Mouse (Mus musculus): ENCODE results near the gene Ncbp2. TPM values are rescaled to one million over a fixed set of nuclear protein-coding genes. Genes with fewer than 3 reads are reported as not detected.

The Ncbp2 gene
- polyA plus RNA-seq, 1 experiment from 2014 or later, result 90.5 TPM

DNA sequence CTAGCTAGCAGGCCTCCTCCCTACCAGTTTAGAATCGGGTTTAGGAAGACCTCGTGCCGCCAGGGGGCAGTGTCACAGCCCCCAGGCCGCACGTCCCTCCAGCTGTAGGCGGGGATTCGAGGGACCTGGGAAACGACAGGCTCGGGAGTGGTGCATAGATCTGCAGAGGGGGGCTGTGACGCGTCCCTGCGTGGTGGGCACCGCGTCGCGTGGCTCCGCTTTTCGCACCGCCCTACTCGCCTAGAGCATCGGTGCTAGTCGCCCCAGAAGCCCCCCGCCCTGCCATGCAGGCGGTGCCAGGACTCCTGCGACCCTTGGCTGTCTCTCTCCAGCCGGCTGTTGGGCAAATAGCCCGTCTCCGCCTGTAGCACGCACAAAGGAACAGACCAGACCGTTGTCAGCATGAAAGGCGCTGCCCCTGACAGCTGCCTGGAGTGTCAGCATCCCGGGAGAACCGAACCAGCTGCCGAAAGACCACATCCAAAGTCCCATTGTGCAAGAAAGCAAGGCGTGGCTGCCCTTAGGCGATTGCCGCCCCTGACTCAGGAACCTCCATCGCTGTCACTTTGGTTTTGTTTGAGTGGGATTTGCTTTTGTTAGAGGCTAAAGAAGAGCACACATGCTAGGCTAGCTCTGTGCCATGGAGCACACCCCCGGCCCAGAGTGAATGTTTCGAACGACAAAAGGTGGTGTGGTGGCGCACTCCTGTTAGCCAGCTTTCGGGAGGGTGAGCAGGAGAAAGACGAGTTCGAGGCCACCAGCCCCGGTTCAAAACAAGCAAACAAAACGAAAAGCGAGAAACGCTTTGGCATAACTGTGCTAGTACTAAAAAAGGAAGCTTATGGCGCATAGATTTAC lies 15.2 kb upstream of the Ncbp2 start:
- H3K9me3 ChIP-seq (ENCODE audit: control insufficient read depth, low read length), result no peaks in the 10 kb centered on the region
- H3K4me3 ChIP-seq (ENCODE audit: low read depth, low read length), result peak overlapping the region; percentile 42
- peak; percentile 89 for DNase-seq (ENCODE audit: low spot score)
- H3K36me3 ChIP-seq (ENCODE audit: control insufficient read depth, insufficient read depth, low read length), result no peaks in the 10 kb centered on the region
- H3K27me3 ChIP-seq (replicated peaks; ENCODE audit: control insufficient read depth, insufficient read depth, low read length), result peaks cover 46% of the 10 kb centered on the region
- peaks cover 11% of the 10 kb centered on the region for H3K4me1 ChIP-seq (replicated peaks; ENCODE audit: control insufficient read depth, insufficient read depth, low read length)
- H3K9ac ChIP-seq (ENCODE audit: low read length), result peak overlapping the region; percentile 22; the same call in 1 of the 2 replicates
- peak overlapping the region; percentile 87 for H3K4me2 ChIP-seq (ENCODE audit: low read length)
- H3K27ac ChIP-seq (ENCODE audit: low read depth), result no peak overlapping the region
- peak; percentile 89 for ATAC-seq (replicated peaks; ENCODE audit: low FRiP score, low TSS enrichment, low read depth)
- WGBS, result 1% methylated on average over 50 of the region's 50 CpGs

DNA sequence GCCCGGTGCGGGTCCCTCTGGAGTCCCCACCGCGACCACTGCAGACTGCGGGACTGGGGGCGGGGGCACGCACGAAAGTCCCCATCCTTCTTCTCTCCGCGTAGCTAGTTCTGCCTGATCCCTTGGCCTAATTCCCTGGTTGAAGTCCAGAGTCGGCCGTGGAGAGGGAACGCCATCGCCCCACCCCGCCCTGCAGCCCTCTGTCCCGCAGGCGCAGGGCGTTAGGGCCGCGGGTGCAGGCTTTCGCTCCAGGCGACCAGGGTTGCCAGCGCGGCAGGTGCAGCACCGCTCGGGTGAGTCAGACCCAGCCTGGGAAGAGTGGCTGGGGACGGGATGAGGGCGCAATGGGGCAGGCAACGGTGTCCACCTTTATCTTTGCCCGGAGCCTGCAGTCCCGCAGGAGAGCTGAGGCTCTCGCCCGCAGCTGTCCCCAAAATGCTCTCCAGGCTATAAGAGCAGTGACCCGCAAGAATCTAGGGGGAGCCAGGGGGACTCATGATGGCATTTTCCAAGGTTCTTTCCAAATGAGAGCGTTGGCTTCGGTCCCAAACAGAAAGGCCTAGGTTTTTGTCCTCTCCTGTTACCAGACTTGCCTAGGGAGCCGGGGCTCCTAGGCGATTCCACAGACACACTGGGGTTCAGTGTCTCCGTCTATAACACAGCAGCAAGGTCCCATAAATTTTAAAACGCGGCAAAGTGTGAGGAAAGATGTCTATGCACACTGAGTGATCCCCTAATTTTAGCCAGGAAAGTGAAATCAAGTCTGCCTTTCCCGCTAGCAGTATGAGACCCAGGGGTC lies 14.4 kb upstream of the Ncbp2 start, which contains the start of gene Pigz:
Pigz (plus strand) TSS at position 101 of the 799 bp plus-strand sequence.
- ATAC-seq (replicated peaks; ENCODE audit: low FRiP score, low TSS enrichment, low read depth) (0 out of 2 replicates have a peak, but pooled peaks have one; percentile 26), DNase-seq (ENCODE audit: low spot score) (peak; percentile 71)
- Histone ChIP-seq H3K9me3 (ENCODE audit: control insufficient read depth, low read length) (no peaks in the 10 kb centered on the region), H3K4me2 (ENCODE audit: low read length) (peak within 1 kb of the TSS; percentile 87), H3K4me1 (replicated peaks; ENCODE audit: control insufficient read depth, insufficient read depth, low read length) (peaks cover 11% of the 10 kb centered on the region), H3K4me3 (ENCODE audit: low read depth, low read length) (peak within 1 kb of the TSS; percentile 42), H3K9ac (ENCODE audit: low read length) (peak within 1 kb of the TSS; percentile 22; the same call in 1 of the 2 replicates), H3K36me3 (ENCODE audit: control insufficient read depth, insufficient read depth, low read length) (no peaks in the 10 kb centered on the region), H3K27me3 (replicated peaks; ENCODE audit: control insufficient read depth, insufficient read depth, low read length) (peaks cover 46% of the 10 kb centered on the region), H3K27ac (ENCODE audit: low read depth) (no peak within 1 kb of the TSS)
- 10% methylated on average over 42 of the region's 42 CpGs for WGBS

DNA sequence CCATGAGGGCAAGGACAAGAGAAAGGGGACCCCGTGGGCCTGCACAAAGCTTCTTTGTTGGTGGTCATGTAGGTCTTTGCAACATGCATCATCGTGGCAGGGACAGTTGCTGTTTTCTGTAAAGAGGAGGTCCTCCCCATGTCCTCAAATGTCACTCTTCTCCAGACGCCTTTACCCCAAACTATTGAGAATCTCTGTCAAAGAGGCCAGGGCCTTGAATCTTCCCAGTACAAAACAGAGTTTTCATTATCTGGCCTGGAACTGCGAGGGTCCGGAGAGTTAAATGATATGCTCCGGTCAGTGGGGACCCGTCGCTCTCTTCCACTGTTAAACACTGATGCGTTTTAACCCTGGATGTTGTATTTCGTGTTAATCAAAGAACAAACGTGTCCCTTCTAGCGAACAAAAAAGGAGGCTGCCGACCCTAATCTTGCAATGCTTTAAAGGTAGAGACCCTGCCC lies 13.7 kb upstream of the Ncbp2 start:
- Histone ChIP-seq H3K36me3 (ENCODE audit: control insufficient read depth, insufficient read depth, low read length) (no peaks in the 10 kb centered on the region), H3K4me2 (ENCODE audit: low read length) (peak overlapping the region; percentile 49), H3K4me1 (replicated peaks; ENCODE audit: control insufficient read depth, insufficient read depth, low read length) (peaks cover 11% of the 10 kb centered on the region), H3K4me3 (ENCODE audit: low read depth, low read length) (peak overlapping the region; percentile 27; the same call in 1 of the 2 replicates), H3K27me3 (replicated peaks; ENCODE audit: control insufficient read depth, insufficient read depth, low read length) (peaks cover 46% of the 10 kb centered on the region), H3K9ac (ENCODE audit: low read length) (no peak overlapping the region), H3K9me3 (ENCODE audit: control insufficient read depth, low read length) (no peaks in the 10 kb centered on the region), H3K27ac (ENCODE audit: low read depth) (no peak overlapping the region)
- peak; percentile 60 for DNase-seq (ENCODE audit: low spot score)
- WGBS, result 24% methylated on average over 13 of the region's 13 CpGs
- ATAC-seq (replicated peaks; ENCODE audit: low FRiP score, low TSS enrichment, low read depth), result no peak

DNA sequence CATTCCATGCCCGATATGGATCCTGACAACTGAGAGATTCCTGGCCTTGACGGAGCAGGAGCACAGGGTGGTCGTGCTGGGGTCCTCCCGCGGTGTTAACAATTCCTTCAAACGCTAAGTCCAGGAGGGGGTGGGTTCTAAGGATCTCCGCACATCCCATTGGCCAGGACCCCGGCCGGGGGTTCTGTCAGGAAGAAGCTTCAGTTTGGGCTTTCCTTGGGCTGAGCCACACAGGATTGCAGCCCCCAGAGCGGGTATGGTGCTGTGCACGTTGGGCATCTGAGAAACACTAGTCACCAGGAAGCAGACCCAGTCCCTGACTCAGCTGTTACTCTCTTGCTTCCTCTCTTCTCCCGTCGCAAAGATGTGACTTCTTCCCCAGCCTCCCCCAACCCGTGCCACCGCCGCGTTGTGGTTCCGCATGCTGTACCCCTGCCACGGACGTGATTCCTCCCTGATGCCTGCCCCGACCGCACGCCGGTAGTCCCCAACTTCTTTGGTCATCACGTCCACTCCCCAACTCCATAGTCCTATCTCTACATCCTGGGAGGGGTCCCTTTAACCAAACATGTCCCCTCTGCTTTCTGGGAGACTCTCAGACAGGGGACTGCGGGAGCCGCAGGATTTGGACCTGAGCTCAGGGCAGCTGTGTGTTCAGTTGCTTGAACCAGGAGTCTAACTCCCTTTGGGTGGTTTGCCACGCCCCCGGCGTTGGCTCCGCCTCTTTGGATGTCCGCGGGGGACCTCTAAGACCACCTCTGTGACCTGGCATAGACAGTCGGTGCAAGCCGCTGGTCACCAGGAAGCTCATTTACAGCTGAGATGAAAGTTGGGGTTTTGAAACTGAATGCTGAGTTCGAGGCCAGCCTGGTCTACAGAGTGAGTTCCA lies 13.0 kb upstream of the Ncbp2 start:
- Histone ChIP-seq H3K27ac (ENCODE audit: low read depth) (no peak overlapping the region), H3K9ac (ENCODE audit: low read length) (no peak overlapping the region), H3K4me3 (ENCODE audit: low read depth, low read length) (peak overlapping the region; percentile 27), H3K4me2 (ENCODE audit: low read length) (peak overlapping the region; percentile 49), H3K4me1 (replicated peaks; ENCODE audit: control insufficient read depth, insufficient read depth, low read length) (peaks cover 11% of the 10 kb centered on the region), H3K27me3 (replicated peaks; ENCODE audit: control insufficient read depth, insufficient read depth, low read length) (peaks cover 46% of the 10 kb centered on the region), H3K36me3 (ENCODE audit: control insufficient read depth, insufficient read depth, low read length) (no peaks in the 10 kb centered on the region), H3K9me3 (ENCODE audit: control insufficient read depth, low read length) (no peaks in the 10 kb centered on the region)
- ATAC-seq (replicated peaks; ENCODE audit: low FRiP score, low TSS enrichment, low read depth), result no peak
- 6% methylated on average over 36 of the region's 36 CpGs for WGBS
- DNase-seq (ENCODE audit: low spot score), result peak; percentile 65

DNA sequence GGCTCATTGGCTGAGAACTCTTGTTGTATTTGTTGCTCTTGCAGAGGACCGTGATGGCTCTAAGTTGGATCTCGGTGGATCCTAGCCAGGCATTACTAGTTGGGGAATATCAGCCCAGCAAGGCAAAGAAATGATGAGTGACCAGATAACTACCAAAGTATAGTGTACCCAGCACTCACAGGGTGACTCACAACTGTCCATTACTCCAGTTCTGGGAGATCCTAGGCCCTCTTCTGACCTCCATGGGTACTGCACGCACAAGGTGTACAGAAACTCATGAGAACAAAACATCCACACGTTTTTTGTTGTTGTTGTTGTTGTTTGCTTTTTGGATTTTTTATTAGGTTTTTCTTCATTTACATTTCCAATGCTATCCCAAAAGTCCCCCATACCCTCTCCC lies 11.7 kb upstream of the Ncbp2 start:
- DNase-seq (ENCODE audit: low spot score), result no peak
- H3K27ac ChIP-seq (ENCODE audit: low read depth), result no peak overlapping the region
- H3K4me1 ChIP-seq (replicated peaks; ENCODE audit: control insufficient read depth, insufficient read depth, low read length), result peaks cover 11% of the 10 kb centered on the region
- no peaks in the 10 kb centered on the region for H3K9me3 ChIP-seq (ENCODE audit: control insufficient read depth, low read length)
- H3K36me3 ChIP-seq (ENCODE audit: control insufficient read depth, insufficient read depth, low read length), result no peaks in the 10 kb centered on the region
- peaks cover 42% of the 10 kb centered on the region for H3K27me3 ChIP-seq (replicated peaks; ENCODE audit: control insufficient read depth, insufficient read depth, low read length)
- no peak overlapping the region for H3K4me3 ChIP-seq (ENCODE audit: low read depth, low read length)
- no peak overlapping the region for H3K9ac ChIP-seq (ENCODE audit: low read length)
- no peak for ATAC-seq (replicated peaks; ENCODE audit: low FRiP score, low TSS enrichment, low read depth)
- 86% methylated on average over 4 of the region's 4 CpGs for WGBS
- no peak overlapping the region for H3K4me2 ChIP-seq (ENCODE audit: low read length)

DNA sequence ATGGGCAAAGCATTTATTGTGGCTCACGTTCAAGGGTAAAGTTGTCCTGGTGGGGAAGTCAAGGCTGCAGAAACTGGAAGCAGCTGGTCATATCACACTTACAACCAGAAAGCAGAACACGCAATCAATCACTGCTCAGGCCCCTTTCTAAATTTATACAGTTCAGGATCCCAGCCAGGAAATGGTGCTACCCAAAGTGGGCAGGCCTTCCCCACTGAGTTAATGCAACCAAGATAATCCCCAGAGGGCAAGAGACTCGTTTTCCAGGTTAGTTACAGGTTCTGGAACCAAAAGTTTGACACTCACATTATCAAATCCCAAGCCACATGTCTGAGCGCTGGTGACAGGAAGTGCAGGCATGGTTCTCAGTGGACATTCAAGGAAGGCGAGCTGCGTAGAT lies 9.5 kb upstream of the Ncbp2 start:
- no peaks in the 10 kb centered on the region for H3K36me3 ChIP-seq (ENCODE audit: control insufficient read depth, insufficient read depth, low read length)
- H3K4me2 ChIP-seq (ENCODE audit: low read length), result no peak overlapping the region
- ATAC-seq (replicated peaks; ENCODE audit: low FRiP score, low TSS enrichment, low read depth) (no peak), DNase-seq (ENCODE audit: low spot score) (no peak)
- no peak overlapping the region for H3K27ac ChIP-seq (ENCODE audit: low read depth)
- H3K4me3 ChIP-seq (ENCODE audit: low read depth, low read length), result no peak overlapping the region
- peaks cover 28% of the 10 kb centered on the region for H3K27me3 ChIP-seq (replicated peaks; ENCODE audit: control insufficient read depth, insufficient read depth, low read length)
- H3K9me3 ChIP-seq (ENCODE audit: control insufficient read depth, low read length), result no peaks in the 10 kb centered on the region
- H3K9ac ChIP-seq (ENCODE audit: low read length), result no peak overlapping the region
- 75% methylated on average over 6 of the region's 6 CpGs for WGBS
- peaks cover 8% of the 10 kb centered on the region for H3K4me1 ChIP-seq (replicated peaks; ENCODE audit: control insufficient read depth, insufficient read depth, low read length)

DNA sequence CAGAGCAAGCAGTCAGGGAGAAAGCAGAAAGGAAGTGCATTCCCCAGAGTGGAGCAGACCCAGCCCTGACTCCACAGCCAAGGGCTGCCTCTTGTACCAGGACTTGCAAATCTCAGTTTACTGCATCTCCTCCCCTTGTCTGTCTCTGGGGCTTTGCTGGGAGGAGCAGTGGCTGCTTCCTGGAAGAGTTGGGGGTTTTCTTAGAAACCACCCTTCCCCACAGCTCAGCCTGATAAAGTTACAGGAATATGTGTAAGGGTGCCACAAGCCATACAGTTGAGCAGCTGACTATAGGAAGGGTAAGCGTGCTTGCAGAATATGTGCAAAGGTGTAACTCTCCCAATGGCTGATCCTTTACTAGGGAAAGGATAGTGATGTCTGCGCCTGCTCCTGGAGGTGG lies 7.7 kb upstream of the Ncbp2 start:
- no peak overlapping the region for H3K4me3 ChIP-seq (ENCODE audit: low read depth, low read length)
- 60% methylated on average over 2 of the region's 2 CpGs for WGBS
- 0 out of 2 replicates have a peak, but pooled peaks cover 4% of the 10 kb centered on the region for H3K36me3 ChIP-seq (ENCODE audit: control insufficient read depth, insufficient read depth, low read length)
- no peak overlapping the region for H3K4me2 ChIP-seq (ENCODE audit: low read length)
- H3K9me3 ChIP-seq (ENCODE audit: control insufficient read depth, low read length), result no peaks in the 10 kb centered on the region
- no peak for ATAC-seq (replicated peaks; ENCODE audit: low FRiP score, low TSS enrichment, low read depth)
- peaks cover 11% of the 10 kb centered on the region for H3K27me3 ChIP-seq (replicated peaks; ENCODE audit: control insufficient read depth, insufficient read depth, low read length)
- H3K27ac ChIP-seq (ENCODE audit: low read depth), result no peak overlapping the region
- H3K4me1 ChIP-seq (replicated peaks; ENCODE audit: control insufficient read depth, insufficient read depth, low read length), result no peaks in the 10 kb centered on the region
- no peak for DNase-seq (ENCODE audit: low spot score)
- no peak overlapping the region for H3K9ac ChIP-seq (ENCODE audit: low read length)

DNA sequence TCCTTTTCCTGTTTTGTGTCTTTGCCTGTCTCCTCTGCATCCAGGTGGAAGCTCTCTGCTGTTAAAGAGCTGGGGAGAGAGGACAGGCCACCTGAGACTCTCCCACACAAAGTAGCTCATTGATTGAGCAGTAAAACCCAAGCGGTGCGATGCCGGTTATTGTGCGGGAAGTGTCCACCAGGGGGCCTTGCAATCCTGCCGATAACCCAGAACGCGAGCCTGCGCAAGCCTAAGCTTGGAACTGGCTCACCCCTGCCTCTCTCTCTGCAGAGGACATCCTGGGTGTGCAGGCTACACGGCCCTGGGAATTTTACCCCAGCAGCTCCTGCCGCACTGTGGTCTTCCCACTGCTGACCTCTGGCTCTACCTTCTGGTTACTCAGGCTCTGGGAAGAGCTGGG lies 4.3 kb upstream of the Ncbp2 start:
- Histone ChIP-seq H3K27ac (ENCODE audit: low read depth) (no peak overlapping the region), H3K4me1 (replicated peaks; ENCODE audit: control insufficient read depth, insufficient read depth, low read length) (peaks cover 13% of the 10 kb centered on the region), H3K27me3 (replicated peaks; ENCODE audit: control insufficient read depth, insufficient read depth, low read length) (no peaks in the 10 kb centered on the region), H3K36me3 (ENCODE audit: control insufficient read depth, insufficient read depth, low read length) (0 out of 2 replicates have a peak, but pooled peaks cover 8% of the 10 kb centered on the region), H3K4me3 (ENCODE audit: low read depth, low read length) (no peak overlapping the region), H3K9me3 (ENCODE audit: control insufficient read depth, low read length) (no peaks in the 10 kb centered on the region), H3K4me2 (ENCODE audit: low read length) (no peak overlapping the region), H3K9ac (ENCODE audit: low read length) (no peak overlapping the region)
- DNase-seq (ENCODE audit: low spot score) (peak; percentile 90), ATAC-seq (replicated peaks; ENCODE audit: low FRiP score, low TSS enrichment, low read depth) (peak; percentile 38; the same call in 1 of the 2 replicates)
- WGBS, result 3% methylated on average over 10 of the region's 10 CpGs

All from intestine, embryonic 14.5 days (tissue).